ENCODE assay signal across 10 mouse cellular contexts in the genomic region with DNA sequence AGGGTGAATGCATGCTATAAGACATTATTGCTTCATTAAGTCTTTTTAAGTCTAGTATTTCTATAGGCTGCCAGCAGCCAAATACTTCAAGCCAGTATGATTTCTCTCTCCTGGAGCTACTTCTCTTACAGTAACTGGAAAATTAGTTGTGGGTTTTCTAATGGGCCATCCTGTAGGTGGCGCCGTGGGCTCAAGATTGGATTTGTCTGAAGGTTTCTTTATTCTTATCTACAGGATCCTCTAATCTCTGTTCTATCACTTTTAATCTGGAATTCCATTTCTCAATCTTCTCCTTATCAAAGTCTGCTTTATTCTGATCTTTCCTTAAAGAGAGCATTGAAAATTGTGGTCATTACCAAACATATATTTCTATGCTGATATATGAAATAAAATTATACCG. TPM values are rescaled to one million over a fixed set of nuclear protein-coding genes. Genes with fewer than 3 reads are reported as not detected.
DNase-seq lines count a peak whose midpoint lies in the region; ATAC-seq and TF ChIP-seq lines count a peak whose summit lies in the region.
"Had no signal": no experiment of that assay in that cellular context is flagged by ENCODE, and none has a peak within 500 bp of the region (broad histone marks: within the 10 kb centered on the region; RNA-seq: fewer than 3 reads in every experiment).

No protein-coding gene starts in this region.

- no peak for TF ChIP-seq POLR2A in lung, adult 2 months (IDR thresholded peaks at IDR 0.05; ENCODE audit: borderline replicate concordance, extremely low read depth, low read depth, low read length)

- no peaks in the 10 kb centered on the region for H3K36me3 ChIP-seq in forebrain, embryonic 14.5 days (ENCODE audit: control insufficient read depth, insufficient read depth, low read length)
- H3K36me3 ChIP-seq in forebrain, embryonic 12.5 days (replicated peaks) = no peaks in the 10 kb centered on the region
- H3K36me3 ChIP-seq in neural tube, embryonic 15.5 days = no peaks in the 10 kb centered on the region
- H3K36me3 ChIP-seq in hindbrain, postnatal 0 days (ENCODE audit: insufficient read depth, low read length) = no peaks in the 10 kb centered on the region

- 34% methylated on average over 3 of the region's 3 CpGs for WGBS in forebrain, embryonic 14.5 days
- WGBS in forebrain, embryonic 12.5 days = 35% methylated on average over 3 of the region's 3 CpGs
- 35% methylated on average over 3 of the region's 3 CpGs for WGBS in neural tube, embryonic 15.5 days
- 29% methylated on average over 3 of the region's 3 CpGs for WGBS in hindbrain, postnatal 0 days
- WGBS in lung, adult 2 months = 32% methylated on average over 3 of the region's 3 CpGs

- peak; percentile 68 for DNase-seq in forebrain, embryonic 14.5 days (ENCODE audit: low spot score)
- DNase-seq in neural tube, embryonic 10.5 days (ENCODE audit: extremely low spot score, low spot score) = peak; percentile 27
- peak; percentile 53 for DNase-seq in c-Kit-positive CD71-negative TER-119-negative erythroid progenitor cells, embryonic 14.5 days (ENCODE audit: low read depth)
- DNase-seq in hindbrain, postnatal 0 days (ENCODE audit: low spot score) = peak; percentile 66
- peak; percentile 33 for DNase-seq in lung, adult 2 months
- DNase-seq in thymus, postnatal 4 days = peak; percentile 74

- H3K9ac ChIP-seq in forebrain, embryonic 14.5 days (ENCODE audit: low read length) = no peak overlapping the region
- no peak overlapping the region for H3K9ac ChIP-seq in forebrain, embryonic 12.5 days
- no peak overlapping the region for H3K9ac ChIP-seq in neural tube, embryonic 15.5 days (replicated peaks)
- H3K9ac ChIP-seq in hindbrain, postnatal 0 days (replicated peaks; ENCODE audit: low read length) = no peak overlapping the region

- H3K27ac ChIP-seq in forebrain, embryonic 14.5 days (ENCODE audit: low read depth, low read length) = no peak overlapping the region
- H3K27ac ChIP-seq in forebrain, embryonic 12.5 days = no peak overlapping the region
- H3K27ac ChIP-seq in neural tube, embryonic 15.5 days (replicated peaks) = no peak overlapping the region
- no peak overlapping the region for H3K27ac ChIP-seq in hindbrain, postnatal 0 days

- no peaks in the 10 kb centered on the region for H3K27me3 ChIP-seq in forebrain, embryonic 14.5 days (replicated peaks; ENCODE audit: control insufficient read depth, insufficient read depth, low read length)
- no peaks in the 10 kb centered on the region for H3K27me3 ChIP-seq in forebrain, embryonic 12.5 days
- no peaks in the 10 kb centered on the region for H3K27me3 ChIP-seq in neural tube, embryonic 15.5 days (replicated peaks)
- H3K27me3 ChIP-seq in hindbrain, postnatal 0 days (ENCODE audit: insufficient read depth, low read length) = no peaks in the 10 kb centered on the region

- H3K4me3 ChIP-seq in forebrain, embryonic 14.5 days (ENCODE audit: low read depth, low read length) = no peak overlapping the region
- H3K4me3 ChIP-seq in forebrain, embryonic 12.5 days (replicated peaks) = no peak overlapping the region
- H3K4me3 ChIP-seq in neural tube, embryonic 15.5 days (replicated peaks) = no peak overlapping the region
- H3K4me3 ChIP-seq in hindbrain, postnatal 0 days (ENCODE audit: low read length) = no peak overlapping the region
- H3K4me3 ChIP-seq in lung, adult 2 months (replicated peaks; ENCODE audit: extremely low read depth, low read depth, low read length) = no peak overlapping the region

- H3K4me2 ChIP-seq in forebrain, embryonic 14.5 days (ENCODE audit: low read length) = no peak overlapping the region
- H3K4me2 ChIP-seq in forebrain, embryonic 12.5 days = no peak overlapping the region
- no peak overlapping the region for H3K4me2 ChIP-seq in neural tube, embryonic 15.5 days
- no peak overlapping the region for H3K4me2 ChIP-seq in hindbrain, postnatal 0 days (ENCODE audit: low read depth, low read length)

- peak; percentile 63 for TF ChIP-seq CTCF in hindbrain, postnatal 0 days (IDR thresholded peaks at IDR 0.05; ENCODE audit: low read depth)
- TF ChIP-seq CTCF in lung, adult 2 months (IDR thresholded peaks at IDR 0.05; ENCODE audit: insufficient read depth, low read length) = peak; percentile 25; the same call in 1 of the 2 replicates

- no peaks in the 10 kb centered on the region for H3K4me1 ChIP-seq in forebrain, embryonic 14.5 days (ENCODE audit: control insufficient read depth, insufficient read depth, low read length)
- H3K4me1 ChIP-seq in forebrain, embryonic 12.5 days = no peaks in the 10 kb centered on the region
- no peaks in the 10 kb centered on the region for H3K4me1 ChIP-seq in neural tube, embryonic 15.5 days
- no peaks in the 10 kb centered on the region for H3K4me1 ChIP-seq in hindbrain, postnatal 0 days (ENCODE audit: insufficient read depth, low read length)
- H3K4me1 ChIP-seq in lung, adult 2 months (ENCODE audit: control insufficient read depth, insufficient read depth, low read length) = no peaks in the 10 kb centered on the region

- ATAC-seq in forebrain, embryonic 14.5 days = no peak
- ATAC-seq in forebrain, embryonic 12.5 days (ENCODE audit: low FRiP score) = no peak
- ATAC-seq in neural tube, embryonic 15.5 days (ENCODE audit: low FRiP score) = no peak
- no peak for ATAC-seq in hindbrain, postnatal 0 days

- H3K9me3 ChIP-seq in forebrain, embryonic 14.5 days (replicated peaks; ENCODE audit: control insufficient read depth, low read length) = no peaks in the 10 kb centered on the region
- H3K9me3 ChIP-seq in forebrain, embryonic 12.5 days = no peaks in the 10 kb centered on the region
- H3K9me3 ChIP-seq in neural tube, embryonic 15.5 days (replicated peaks) = no peaks in the 10 kb centered on the region
- H3K9me3 ChIP-seq in hindbrain, postnatal 0 days (ENCODE audit: low read length) = no peaks in the 10 kb centered on the region

RNA-seq across cellular contexts. Expression of gene Trcg1, which starts 27.0 kb away (rescaled TPM):
- polyA plus RNA-seq in forebrain, embryonic 14.5 days (2014; fragmentation: Nextera tagmentation; extraction: Ambion mirVana) = not detected in 2 replicates
- polyA plus RNA-seq in forebrain, embryonic 12.5 days (2016; fragmentation: Nextera tagmentation; extraction: Ambion mirVana) = 0.06 TPM in 1 of 2 replicates, not detected in the other
- polyA plus RNA-seq in neural tube, embryonic 15.5 days (2015; fragmentation: Nextera tagmentation; extraction: Ambion mirVana) = not detected in 2 replicates
- total RNA-seq in hindbrain, postnatal 0 days (2014; rRNA removed) = not detected in 2 replicates
- polyA plus RNA-seq in hindbrain, postnatal 0 days (2015; fragmentation: Nextera tagmentation; extraction: Ambion mirVana) = not detected in 2 replicates
- polyA plus RNA-seq in lung, adult 2 months (2012; rRNA removed) = not detected in 2 replicates
- polyA plus RNA-seq: heart, embryonic 14.5 days; stomach, embryonic 16.5 days had no signal

RNA-seq across cellular contexts. Expression of gene Commd4, which starts 51.2 kb away (rescaled TPM):
- polyA plus RNA-seq in forebrain, embryonic 14.5 days (2014; fragmentation: Nextera tagmentation; extraction: Ambion mirVana) = 164 and 191 TPM in 2 replicates
- 108 TPM in 2 replicates for polyA plus RNA-seq in forebrain, embryonic 12.5 days (2016; fragmentation: Nextera tagmentation; extraction: Ambion mirVana)
- polyA plus RNA-seq in neural tube, embryonic 15.5 days (2015; fragmentation: Nextera tagmentation; extraction: Ambion mirVana) = 155 and 178 TPM in 2 replicates
- total RNA-seq in hindbrain, postnatal 0 days (2014; rRNA removed) = 78.9 and 82.1 TPM in 2 replicates
- 170 TPM in 2 replicates for polyA plus RNA-seq in hindbrain, postnatal 0 days (2015; fragmentation: Nextera tagmentation; extraction: Ambion mirVana)
- polyA plus RNA-seq in lung, adult 2 months (2012; rRNA removed) = 110 and 137 TPM in 2 replicates

RNA-seq across cellular contexts. Expression of gene 1700017B05Rik, which starts 53.1 kb away (rescaled TPM):
- 3.9 and 5.2 TPM in 2 replicates for polyA plus RNA-seq in forebrain, embryonic 14.5 days (2014; fragmentation: Nextera tagmentation; extraction: Ambion mirVana)
- 9.1 and 11.7 TPM in 2 replicates for polyA plus RNA-seq in forebrain, embryonic 12.5 days (2016; fragmentation: Nextera tagmentation; extraction: Ambion mirVana)
- 4.1 and 10.9 TPM in 2 replicates for polyA plus RNA-seq in neural tube, embryonic 15.5 days (2015; fragmentation: Nextera tagmentation; extraction: Ambion mirVana)
- total RNA-seq in hindbrain, postnatal 0 days (2014; rRNA removed) = 10.6 and 14.7 TPM in 2 replicates
- polyA plus RNA-seq in hindbrain, postnatal 0 days (2015; fragmentation: Nextera tagmentation; extraction: Ambion mirVana) = 5.2 and 5.3 TPM in 2 replicates
- 12.1 and 12.5 TPM in 2 replicates for polyA plus RNA-seq in lung, adult 2 months (2012; rRNA removed)
